Mouse (Mus musculus): ENCODE measurements at regions not wholly inside any gene's neighbourhood (a gene's known extent, or its start where the extent isn't known, plus 50 kb on each side); places are given as distances from the start of the nearest gene placed in this dataset.

DNA sequence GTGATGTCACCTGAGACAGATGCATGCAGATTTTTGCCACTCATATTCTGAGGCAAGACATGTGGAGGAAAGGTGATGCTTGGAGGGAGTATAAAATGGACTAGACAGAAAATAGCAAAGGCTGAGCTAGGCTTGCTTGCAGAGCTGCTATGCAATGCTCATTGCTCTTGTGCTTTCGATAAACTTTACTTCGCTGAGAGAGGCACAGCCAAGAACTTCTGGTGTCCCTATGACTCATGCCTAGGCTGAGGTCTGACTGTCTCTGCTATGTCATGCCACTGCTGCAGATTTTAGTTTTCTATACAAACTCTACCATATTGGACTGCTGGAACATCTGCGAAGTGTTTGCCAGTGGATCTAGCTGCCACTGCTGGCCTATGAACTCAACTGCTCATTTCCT lies 687.5 kb upstream of the Pou3f3 start:
- in situ Hi-C loops (cut with MboI, MseI), result no loop called here

- in situ Hi-C loops (cut with MboI, MseI), result no loop called here
These were observed 682.7 kb upstream of the Pou3f3 start for GRCm38 (mm10) chr1:42012911-42013310.

- in situ Hi-C loops (cut with MboI, MseI), result no loop called here
These were observed 676.6 kb upstream of the Pou3f3 start for GRCm38 (mm10) chr1:42018966-42019365.

- in situ Hi-C loops (cut with MboI, MseI), result no loop called here
These were observed 669.8 kb upstream of the Pou3f3 start for GRCm38 (mm10) chr1:42025781-42026180.

DNA sequence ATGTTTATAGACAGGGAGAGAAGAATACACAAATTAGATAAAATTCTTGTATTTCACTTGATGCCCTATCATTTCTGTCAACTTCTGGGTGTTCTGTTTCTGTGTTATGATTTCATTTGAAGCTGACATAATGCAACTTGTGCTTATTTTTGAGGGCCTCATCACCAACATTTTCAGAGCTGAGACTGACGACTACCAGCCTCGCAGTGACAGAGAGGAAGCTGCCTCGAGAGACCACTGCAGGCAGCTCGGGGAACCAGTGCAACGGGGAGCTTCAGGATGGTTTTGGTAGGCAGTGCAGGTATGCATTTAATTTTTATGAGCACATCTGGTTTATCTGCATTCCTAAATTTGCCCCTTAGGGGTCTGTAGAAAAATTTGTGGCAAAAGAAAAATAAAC lies 669.1 kb upstream of the Pou3f3 start:
- in situ Hi-C loops (cut with MboI, MseI), result no loop called here

DNA sequence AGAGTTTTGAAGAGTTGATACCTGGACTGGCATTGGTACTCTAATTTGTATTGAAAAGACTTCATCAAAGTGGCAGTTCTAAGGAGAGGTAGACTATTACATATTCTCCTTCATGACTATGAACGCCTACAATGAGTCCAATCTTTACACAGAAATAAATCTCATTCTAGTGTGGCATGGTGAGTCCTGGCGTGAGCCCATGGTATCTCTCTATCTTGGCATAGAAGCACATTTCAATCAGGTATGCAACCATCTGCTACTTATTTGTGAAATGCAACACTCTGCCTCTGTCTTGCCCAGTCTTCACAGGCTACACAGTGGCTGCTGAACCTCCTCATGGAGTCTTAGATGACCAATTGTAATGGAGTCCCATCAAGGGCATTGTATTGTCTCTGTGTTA lies 661.8 kb upstream of the Pou3f3 start:
- in situ Hi-C loops (cut with MboI, MseI), result no loop called here

DNA sequence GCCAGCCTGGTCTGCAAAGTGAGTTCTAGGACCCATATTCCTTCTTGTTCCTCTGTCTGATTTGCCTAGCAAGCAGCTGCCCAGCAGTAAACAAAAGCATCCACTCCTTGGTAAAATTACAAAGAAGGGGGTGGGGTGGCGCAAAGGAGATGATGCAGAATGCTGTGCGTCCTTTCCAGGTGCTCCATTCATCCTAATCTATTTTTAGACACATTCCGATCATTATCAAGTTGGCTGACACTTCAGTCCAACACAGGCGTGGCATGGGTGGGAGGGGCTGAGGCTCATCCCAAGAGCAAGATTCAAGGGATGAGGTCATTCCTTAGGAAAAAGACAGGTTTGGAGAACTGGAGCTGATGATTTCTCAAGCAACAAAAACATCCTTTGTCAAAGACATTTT lies 660.2 kb upstream of the Pou3f3 start:
- in situ Hi-C loops (cut with MboI, MseI), result no loop called here

- in situ Hi-C loops (cut with MboI, MseI), result no loop called here
These were observed 654.0 kb upstream of the Pou3f3 start for GRCm38 (mm10) chr1:42041544-42041943.

DNA sequence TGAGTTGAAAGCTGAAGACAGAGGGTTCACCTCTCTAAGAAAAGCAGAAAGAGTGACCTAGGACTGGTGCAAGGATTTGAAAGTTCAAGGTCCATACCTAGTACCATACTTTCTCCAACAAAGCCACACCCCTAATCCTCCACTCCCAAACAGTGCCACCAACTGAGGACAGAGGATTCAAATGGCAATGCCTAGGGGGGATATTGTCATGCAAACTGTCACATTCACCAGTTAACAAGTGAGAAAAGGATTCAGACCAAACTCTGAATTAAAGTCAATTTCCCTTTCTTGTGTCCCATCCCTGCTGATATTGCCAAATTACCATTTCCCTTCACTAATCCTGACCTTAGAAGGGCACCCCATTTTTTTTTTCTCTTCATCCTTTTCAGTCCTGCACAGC lies 637.1 kb upstream of the Pou3f3 start:
- in situ Hi-C loops (cut with MboI, MseI), result no loop called here

DNA sequence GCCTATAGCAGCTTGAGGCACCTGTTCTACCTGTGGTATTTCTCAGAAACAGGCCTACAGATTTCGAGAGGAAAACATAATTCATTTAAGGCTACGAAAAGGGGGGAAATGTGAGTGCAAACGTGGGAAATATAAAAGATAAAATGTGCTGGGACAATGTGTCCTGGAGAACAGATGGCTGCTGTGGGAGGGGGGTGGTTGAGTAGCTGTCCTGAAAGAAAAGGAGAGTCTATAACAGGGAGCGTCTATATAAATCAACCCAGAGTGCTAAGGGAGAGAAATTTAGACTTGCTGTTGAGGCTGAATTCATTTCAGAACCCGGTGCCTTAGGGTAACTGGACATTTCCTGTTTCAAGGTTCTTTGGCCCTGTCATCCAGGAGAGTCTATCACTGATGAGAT lies 625.5 kb upstream of the Pou3f3 start:
- in situ Hi-C loops (cut with MboI, MseI), result no loop called here

GRCm38 (mm10) chr1:42096026-42096425 lies 599.5 kb upstream of the Pou3f3 start:
- in situ Hi-C loops (cut with MboI, MseI), result loop anchor here (25.0 kb wide), 1 partner anchor 1391 kb away; no protein-coding TSS in a partner anchor

DNA sequence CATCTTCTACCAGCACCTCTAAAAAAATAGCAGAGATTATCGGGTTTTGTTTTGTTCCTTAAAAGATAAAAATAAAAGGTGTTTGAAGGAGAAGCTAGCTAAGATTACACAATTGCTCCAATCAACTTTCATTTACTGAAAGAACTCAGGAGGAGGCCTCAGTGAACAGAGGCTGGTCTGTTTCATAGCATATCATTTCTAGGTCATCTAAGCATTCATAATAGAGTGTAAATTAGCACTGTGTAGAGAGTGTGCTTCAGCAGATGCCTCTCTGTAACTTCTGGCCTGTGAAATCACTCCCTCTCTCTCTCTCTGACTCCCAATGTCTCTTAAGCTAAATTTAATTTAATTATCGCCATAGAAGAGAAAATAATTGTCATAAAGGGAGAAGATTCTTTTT lies 597.0 kb upstream of the Pou3f3 start:
- in situ Hi-C loops (cut with MboI, MseI), result loop anchor here (25.0 kb wide), 1 partner anchor 1389 kb away; no protein-coding TSS in a partner anchor

GRCm38 (mm10) chr1:42107521-42107920 lies 588.0 kb upstream of the Pou3f3 start:
- in situ Hi-C loops (cut with MboI, MseI), result no loop called here

DNA sequence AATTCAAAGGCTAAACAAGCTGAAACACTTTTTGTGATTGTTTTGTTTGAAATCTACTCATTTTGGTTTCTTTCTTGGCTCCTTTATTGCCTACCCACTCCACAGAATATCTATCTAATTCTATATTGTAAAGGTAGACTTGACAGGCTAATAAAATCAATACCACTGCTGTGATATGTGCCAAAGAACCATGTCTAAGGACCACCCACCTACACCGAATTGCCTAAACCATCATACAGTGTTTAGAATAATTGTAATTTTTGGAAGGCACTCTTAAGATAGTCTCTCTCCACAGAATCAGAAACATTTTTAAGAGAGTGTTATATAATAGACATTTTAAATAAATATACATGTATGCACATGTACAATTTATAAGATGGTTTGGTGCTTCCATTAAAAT lies 587.6 kb upstream of the Pou3f3 start:
- in situ Hi-C loops (cut with MboI, MseI), result no loop called here

DNA sequence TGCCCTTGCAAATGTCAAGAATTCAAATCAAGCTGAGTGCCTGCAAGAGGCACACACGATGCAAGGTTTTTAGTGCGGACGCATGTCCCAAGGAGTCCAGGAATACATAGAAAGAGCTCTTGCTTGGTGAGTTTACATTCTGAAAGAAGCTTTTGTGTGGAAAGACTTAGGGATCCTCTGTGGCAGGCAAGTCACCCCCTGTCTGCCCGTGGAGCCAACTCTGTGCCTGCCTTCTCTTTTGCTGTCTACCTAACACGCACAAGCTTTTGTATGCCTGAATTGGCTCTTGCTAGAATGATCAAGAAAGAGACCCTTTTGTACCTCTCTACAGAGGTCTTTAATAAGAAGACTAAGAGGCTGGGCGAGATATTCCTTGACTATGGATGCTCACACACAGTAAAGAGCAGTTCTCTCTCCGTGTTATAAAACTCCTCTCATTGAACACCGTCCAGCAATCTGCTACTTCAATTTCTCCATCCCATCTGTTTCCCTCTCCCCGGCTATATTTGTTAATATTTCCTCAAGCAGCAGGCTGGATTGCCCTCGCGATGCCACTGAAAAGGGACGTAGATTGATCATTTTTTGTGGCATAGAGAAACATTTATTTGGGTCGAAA lies 543.3 kb upstream of the Pou3f3 start:
- in situ Hi-C loops (cut with MboI, MseI), result no loop called here

- in situ Hi-C loops (cut with MboI, MseI), result no loop called here
These were observed 542.7 kb upstream of the Pou3f3 start for GRCm38 (mm10) chr1:42152916-42153315.

DNA sequence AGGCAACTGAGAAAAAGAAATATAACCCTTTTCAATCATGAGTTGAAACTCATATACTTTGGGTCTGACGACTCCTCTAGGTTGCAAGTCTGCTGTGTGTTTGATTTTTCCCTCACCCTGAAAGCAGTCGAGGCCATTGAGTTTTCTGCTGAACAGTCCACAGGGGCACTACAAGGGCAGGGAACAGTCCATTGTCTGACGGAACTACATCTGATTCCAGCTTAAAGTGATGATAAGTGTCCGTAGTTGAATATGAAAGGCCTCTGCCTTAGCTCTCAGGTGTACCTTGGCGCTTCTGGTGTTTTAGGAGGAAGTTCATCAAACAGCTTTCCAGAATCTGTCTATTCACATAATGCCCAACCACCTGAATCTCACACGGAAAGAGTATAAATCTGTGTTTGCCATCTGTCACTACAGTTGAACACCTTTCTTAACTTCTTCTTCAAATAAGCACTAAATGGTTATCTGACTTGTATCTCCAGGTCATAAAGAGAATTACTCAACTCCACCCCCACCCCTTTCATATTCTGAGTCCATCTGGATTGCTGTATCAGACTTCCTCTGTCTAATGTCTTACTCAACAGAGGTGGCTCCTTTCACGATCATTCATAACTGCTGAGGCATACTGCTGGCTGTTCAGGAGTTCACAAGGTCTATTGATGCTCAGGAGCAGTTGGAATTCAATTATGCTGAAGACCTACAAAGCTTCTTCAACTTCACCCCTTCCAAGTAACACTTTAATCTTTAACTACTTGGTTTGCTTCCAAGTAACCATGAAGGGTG lies 527.6 kb upstream of the Pou3f3 start:
- in situ Hi-C loops (cut with MboI, MseI), result no loop called here

- in situ Hi-C loops (cut with MboI, MseI), result no loop called here
These were observed 526.1 kb upstream of the Pou3f3 start for GRCm38 (mm10) chr1:42169505-42169904.

- in situ Hi-C loops (cut with MboI, MseI), result no loop called here
These were observed 509.3 kb upstream of the Pou3f3 start for GRCm38 (mm10) chr1:42186295-42186694.

- in situ Hi-C loops (cut with MboI, MseI), result no loop called here
These were observed 467.5 kb upstream of the Pou3f3 start for GRCm38 (mm10) chr1:42228098-42228497.

DNA sequence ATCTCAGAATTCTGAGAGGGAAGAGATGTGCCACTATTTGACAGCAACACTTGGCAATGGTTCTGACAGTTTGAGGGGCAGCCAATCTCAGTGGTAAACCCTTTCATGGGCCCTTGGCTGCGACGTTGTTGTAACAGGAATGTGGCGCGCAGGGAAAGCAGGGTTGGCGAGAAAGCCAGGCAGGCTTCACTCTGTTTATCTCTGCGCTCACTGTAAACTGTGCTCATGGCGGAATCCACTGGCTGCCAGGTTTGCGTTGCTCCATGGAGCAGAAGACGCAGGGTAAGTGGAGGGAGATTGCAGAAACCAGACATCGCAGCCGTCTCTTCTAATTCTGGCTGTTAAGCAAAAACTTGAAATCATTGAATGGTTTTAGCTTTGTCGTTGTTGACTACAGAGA lies 465.9 kb upstream of the Pou3f3 start:
- in situ Hi-C loops (cut with MboI, MseI), result no loop called here

GRCm38 (mm10) chr1:42230469-42231040 lies 465.0 kb upstream of the Pou3f3 start:
- in situ Hi-C loops (cut with MboI, MseI), result no loop called here

DNA sequence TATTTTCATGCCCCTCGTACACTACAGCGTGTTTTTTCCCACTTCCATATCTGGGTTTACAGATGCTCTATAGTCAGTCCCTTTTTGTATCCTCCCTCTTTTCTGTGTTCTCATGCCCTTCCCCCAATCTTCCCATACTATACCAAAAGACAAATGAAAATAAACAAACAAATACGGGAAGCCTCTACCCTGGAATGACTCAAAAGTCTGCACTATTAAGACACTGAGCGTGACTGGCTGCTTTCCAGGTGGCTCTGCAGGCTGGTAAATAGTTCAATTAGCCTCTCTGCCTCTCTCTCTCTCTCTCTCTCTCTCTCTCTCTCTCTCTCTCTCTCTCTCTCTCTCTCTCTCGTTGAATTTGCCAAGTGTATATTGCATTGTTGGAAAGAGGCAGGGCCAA lies 464.5 kb upstream of the Pou3f3 start:
- in situ Hi-C loops (cut with MboI, MseI), result no loop called here
